Mouse (Mus musculus) ES-E14 (cell line): Measurements from ENCODE around the gene Nt5c2.

Source experiments
- CHD2 ChIP-seq: IDR thresholded peaks from 2 replicates; pipeline ENCODE4 v1.6.1; 2014; ENCODE audit warnings: mild to moderate bottlenecking, low read depth, low read length, inconsistent platforms
- HCFC1 ChIP-seq: IDR thresholded peaks from 2 replicates; pipeline ENCODE4 v1.6.1; 2012; ENCODE audit warnings: low read length, inconsistent platforms, borderline replicate concordance; ENCODE audit not compliant: insufficient read depth
- MAFK ChIP-seq: IDR thresholded peaks from 2 replicates; pipeline ENCODE4 v1.6.1; 2014; ENCODE audit warnings: mild to moderate bottlenecking, low read depth, low read length, inconsistent platforms; ENCODE audit not compliant: insufficient read depth
- ZC3H11A ChIP-seq: IDR thresholded peaks from 2 replicates; pipeline ENCODE4 v1.6.1; 2012; ENCODE audit warnings: low read depth, mild to moderate bottlenecking, inconsistent platforms, low read length, borderline replicate concordance
- ZNF384 ChIP-seq: IDR thresholded peaks from 2 replicates; pipeline ENCODE4 v1.6.1; 2012; ENCODE audit warnings: low read depth, low read length, inconsistent platforms

- TF ChIP-seq ZNF384, result no peak
- no peak for TF ChIP-seq ZC3H11A
- no peak for TF ChIP-seq MAFK
- TF ChIP-seq HCFC1, result no peak
- TF ChIP-seq CHD2, result no peak
These were observed 127.0 kb downstream of the Nt5c2 start for GRCm38 (mm10) chr19:46887811-46888527.
